Mouse (Mus musculus) T-cell, adult 2 months (primary cell): Measurements from ENCODE around the gene Mcm8.

Experiments used
- DNase-seq: peaks from one replicate; pipeline ENCODE4 v3.0.0; 2022; ENCODE audit warnings: low spot score

Gene Mcm8

DNA sequence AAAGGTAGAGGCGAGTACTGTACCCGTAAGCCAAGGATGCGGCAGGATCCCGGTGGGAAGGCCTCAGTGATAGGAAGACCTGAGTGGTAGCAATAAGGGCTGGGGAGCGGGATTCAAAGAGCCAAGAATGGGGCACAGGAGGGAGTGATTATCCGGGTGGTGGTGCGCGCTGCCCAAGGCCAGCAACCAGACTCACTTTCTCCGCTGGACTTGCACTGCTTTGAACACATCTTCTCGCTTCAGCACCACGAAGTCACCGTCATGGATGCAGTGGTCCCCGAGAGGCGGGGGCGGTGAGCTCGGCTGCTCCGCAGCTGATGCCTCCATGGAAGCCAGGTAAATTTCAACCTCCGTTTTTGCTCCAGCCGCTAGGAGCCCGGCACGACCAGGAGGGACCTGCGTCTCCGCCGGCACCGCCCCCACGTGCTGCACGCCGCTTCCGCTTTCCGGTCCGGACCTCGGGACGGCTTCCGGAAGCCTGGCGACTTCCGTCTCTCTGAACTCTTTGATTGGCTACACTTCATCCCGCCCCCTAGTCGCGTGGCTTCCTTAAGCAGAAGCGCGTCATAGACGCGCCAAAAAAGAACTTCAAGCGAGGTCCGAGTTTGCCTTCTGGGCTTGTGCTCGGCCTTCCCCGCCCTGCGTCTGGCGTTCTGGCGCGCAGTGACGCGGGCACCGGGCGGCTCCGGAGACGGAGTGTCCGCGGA is at the start of gene Mcm8, which contains the start of gene Trmt6:
Mcm8 (plus strand) TSS at position 534 of the 707 bp plus-strand sequence.
Trmt6 (minus strand) TSS at position 448 of the 707 bp plus-strand sequence.
- peak; percentile 94 for DNase-seq

DNA sequence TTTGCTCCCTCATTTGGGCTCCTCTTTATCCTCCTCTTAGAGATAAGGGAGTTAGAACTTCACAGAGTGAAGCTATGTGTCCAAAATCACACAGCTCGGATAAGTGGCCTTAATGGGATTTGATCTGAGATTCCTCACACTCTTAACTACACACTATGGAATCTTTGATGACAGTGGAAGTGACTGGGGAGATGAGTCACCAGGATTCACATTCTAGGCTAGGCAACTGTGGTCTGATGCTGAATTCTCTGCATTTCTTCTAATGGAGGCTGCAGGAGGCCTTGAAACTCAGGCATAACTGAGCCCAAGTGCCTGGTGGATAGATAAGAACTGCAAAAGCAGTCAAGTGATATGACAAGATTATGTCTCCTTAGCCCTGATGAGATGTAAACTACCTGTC is 45.1 kb upstream of the Mcm8 start:
- DNase-seq = no peak

DNA sequence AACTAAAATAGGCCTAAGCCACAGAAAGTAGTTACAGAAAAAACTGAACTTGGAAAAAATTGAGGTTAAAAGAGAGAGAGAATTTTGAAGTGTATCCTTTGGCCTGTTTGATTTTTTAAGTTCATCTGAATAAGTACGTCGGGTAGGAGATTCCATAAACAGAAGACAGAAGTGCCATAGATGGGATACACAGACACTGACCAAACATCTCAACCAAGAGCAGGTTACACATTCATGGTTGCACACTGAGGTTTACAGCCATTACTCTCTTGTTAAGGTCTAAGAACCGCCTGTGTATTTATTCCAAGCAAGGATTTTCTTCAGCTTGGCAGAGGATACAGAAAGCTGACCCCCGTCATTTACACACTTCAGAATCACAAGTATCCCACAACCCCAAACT is 35.0 kb upstream of the Mcm8 start, which contains the start of gene Chgb:
Chgb (plus strand) TSS at position 301 of the 400 bp plus-strand sequence.
- DNase-seq = no peak

DNA sequence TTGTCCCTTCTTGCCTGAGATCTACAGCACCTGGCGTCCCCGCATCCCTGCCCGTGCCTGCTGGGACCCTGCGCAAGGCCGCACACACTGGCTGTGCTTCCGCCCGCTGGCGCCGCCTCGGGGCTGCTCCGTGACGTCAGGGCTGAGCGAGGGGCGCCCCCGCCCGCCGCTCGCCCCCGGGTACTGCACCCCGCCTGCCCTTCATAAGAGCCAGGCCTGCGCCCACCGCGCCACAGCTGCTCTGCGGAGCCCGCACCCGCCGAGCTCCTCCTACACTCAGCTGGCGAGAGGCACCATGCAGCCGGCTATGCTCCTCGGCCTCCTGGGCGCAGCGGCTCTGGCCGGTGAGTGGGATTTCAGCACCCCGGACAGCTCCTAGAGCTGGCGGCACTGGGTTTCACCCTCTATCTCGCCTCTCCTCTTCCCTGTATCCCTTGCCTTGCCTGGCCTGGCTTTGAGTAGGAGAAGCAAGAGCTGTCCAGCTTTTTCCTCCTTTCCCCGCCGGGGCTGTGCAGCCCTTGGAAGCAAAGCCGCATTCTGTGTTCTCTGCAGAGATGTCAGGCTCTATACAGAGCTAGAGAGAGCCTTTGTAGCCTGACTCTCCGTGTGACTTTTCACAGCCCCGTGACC is 34.4 kb upstream of the Mcm8 start:
- DNase-seq = peak; percentile 20

DNA sequence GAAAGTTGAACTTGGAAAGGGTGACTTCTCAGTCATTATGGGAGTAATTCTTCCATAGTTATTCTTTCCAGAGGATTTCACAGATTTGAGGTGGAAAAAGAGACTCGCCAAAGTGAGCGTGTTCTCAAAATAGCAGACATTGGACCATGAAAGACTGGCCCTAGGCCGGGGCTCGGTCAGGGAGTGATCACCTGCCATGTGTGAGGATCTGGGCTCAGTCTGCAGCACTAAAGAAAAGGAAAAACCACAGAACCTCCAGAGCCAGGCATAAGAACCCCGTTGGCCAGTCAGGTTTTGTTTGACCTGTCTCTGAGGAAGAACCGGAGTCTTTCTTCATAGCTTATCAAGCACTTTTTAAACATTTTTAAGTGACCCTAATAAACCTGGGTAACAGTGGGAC is 31.9 kb upstream of the Mcm8 start:
- DNase-seq = no peak

DNA sequence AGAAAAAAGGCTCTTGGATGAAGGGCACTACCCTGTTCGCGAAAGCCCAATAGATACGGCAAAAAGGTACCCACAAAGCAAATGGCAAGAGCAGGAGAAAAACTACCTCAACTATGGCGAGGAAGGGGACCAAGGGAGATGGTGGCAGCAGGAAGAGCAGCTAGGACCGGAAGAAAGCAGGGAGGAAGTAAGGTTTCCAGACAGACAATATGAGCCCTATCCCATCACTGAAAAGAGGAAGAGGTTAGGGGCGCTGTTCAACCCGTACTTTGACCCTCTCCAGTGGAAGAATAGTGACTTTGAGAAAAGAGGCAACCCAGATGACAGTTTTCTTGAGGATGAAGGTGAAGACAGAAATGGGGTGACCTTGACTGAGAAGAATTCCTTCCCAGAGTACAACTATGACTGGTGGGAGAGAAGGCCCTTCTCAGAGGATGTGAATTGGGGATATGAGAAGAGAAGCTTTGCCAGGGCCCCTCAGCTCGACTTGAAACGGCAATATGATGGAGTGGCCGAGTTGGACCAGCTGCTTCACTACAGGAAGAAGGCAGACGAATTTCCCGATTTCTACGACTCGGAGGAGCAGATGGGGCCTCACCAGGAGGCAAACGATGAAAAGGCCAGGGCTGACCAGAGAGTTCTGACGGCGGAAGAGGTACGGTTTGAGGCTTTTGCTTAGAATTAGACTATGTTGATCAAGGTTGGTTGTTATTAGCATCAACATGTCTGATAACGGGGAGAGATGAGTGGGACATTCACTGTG is 22.3 kb upstream of the Mcm8 start:
- no peak for DNase-seq

DNA sequence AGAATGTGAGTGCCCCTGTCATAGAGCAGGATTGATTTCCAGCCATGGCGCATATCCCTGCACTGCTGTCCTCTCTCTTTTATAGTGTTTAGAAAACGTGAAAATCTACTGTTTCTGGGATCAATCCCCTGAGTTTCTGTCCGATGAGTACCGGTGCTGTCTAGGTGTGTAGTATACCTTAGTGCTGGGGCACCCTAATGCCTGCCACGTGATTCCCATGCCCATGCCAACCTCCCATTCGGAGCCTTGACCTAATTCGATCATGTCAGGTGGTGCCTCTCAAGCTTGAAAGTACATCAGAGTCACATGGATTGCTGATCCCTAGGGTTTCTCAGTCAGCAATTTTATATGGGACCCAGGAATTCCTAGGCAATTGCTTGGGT is 21.7 kb upstream of the Mcm8 start:
- no peak for DNase-seq

DNA sequence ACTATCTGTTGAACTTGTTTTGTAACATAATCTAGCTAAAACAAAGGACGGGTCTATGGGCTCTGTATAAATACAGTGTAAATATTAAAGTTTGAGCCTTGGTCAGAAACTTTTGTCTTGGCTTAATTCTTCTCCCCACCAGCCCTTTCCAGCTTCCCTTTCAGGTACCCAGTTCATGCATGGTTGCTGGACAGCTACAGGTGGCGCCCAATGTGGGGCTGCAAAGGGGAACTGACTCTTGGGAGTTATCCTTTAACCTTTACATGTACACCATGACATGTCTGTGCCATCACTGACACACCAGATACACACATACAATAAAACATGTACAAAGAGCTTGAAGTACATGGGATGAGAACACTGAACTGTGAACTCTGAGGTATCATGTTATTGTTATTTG is 13.0 kb upstream of the Mcm8 start:
- no peak for DNase-seq

DNA sequence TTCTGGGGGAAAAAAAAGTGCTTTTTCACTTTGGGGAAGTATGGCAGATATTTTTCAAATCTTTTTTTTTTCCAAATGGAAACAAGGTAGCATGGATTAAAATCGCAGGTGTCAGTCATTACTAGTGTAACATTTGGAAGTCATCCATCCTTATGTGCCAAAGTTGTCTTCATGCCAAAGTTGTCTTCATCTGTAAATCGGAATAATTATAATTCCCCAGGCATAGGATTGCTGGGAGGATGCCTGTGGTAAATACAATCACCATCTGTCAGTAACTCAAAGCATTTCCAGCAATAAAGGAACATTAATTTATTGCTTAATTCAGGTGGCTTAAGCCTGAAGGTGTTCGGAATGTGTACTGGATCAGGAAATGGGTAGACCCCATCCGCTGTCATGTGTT is 25.1 kb downstream of the Mcm8 start:
- no peak for DNase-seq

DNA sequence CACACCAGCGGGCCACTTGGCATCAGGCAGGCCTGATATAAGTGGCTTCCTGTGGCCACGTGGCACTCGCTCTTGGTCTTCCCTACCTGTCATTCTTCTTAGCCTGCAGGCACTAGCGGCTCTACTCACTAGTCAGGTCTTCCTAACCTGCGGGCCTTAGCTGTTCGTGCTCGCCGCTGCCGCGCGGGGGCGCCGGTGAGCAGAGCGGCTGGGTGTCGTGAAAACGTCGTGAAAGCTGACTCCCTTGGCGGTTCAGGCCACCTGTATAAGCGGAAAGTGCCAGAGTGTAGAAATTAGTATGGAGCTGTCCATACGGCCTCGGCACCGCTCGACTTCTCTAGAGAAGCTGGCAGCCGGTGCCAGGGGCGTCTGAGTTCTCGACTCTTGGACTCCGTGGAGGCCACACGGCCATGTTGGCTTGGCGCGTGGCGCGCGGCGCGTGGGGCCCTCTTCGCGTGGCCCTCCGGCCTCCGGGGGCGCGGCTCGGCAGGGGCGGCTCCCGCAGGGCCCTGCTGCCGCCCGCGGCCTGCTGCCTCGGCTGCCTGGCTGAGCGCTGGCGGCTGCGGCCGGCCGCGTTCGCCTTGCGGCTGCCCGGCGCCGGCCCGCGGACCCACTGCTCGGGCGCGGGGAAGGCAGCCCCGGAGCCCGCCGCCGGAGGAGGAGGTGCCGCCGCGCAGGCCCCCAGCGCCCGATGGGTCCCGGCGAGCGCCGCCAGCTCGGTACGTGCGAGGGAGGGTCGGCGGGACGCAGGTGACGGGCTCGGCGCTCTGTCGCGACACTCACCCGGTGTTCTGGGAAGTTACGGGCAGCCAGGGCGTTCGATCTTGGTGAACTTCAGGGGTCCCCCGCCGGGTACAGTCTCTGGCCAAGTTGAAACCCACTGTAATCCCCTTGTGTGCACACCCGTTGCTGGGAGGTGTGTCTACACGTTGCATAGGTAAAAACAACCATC is 30.7 kb downstream of the Mcm8 start, which contains the start of gene Crls1:
Crls1 (plus strand) TSS at position 260 of the 952 bp plus-strand sequence.
- peak; percentile 97 for DNase-seq

DNA sequence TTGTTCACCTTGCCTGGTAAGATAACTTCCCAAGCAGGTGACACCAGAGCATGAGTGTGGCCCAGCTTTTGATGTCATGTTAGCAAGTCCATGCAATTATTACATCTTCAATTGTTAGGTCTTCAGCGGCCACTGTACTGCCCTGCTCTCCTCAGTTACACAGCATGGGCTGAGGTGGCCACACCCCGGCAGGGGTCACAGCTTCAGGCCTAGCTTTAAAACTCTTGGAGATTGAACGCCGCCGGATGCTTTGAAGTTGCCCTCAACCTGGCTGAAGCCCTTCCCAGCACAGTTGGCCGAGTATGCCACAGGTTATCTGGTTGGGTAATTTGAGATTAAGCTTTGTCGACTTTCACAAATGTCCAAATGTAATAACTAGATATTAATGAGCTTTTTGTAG is 31.6 kb downstream of the Mcm8 start:
- no peak for DNase-seq

DNA sequence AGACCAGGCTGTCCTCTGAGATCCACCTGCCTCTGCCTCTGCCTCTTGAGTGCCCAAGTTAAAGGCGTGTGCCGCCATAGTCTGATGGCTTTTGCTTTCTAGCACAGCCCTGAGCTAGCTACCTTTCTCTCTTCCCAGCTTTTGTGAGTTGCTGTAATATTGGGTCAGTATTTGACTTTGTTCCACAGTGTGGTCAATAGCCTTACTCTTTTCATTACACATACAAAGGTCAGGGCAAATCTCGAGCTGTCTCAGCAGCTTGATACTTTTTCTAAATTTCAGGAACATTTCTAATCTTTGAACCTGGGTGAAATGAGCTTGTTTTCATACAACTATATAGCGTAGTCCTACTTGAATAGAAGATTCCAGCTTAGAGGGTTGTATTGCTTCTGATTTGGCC is 32.4 kb downstream of the Mcm8 start:
- DNase-seq = no peak

DNA sequence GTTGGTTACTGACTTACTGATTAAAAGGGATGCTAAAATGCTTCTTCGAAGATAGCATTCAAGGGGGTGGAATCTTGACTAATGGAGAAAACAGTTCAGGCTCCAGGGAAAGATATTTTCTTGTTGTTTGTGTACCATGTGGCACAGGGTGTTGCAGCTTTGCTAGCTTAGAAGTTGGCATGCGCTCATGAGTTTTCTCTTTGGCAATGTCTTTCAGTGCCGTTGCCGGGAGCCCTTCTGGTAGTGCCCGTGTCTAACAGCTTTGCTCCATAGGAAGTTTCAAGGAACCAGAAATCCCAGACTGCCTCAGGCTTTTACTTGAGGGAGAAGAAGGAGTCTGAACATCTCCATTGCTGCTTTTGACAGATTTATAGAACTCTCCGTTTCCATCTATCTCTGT is 33.2 kb downstream of the Mcm8 start:
- no peak for DNase-seq

DNA sequence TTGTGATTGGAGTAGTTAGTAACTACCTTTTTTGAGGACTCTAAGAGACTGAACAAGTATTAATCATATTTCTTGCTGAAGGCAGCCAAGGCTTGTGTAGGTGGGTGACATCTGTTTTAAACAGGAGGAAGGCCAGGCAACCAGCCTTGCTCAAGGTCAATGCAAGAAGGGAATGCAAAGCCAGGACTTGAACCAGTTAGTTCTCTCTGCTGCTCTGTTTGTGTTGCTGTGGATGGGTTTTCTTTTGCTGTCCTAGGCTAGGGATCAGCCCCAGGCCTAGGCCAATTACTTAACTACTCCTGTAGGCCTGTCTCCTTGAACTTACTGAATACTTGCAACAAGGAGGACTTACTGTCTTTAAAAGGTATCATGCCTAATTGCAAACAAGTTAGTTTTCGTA is 37.1 kb downstream of the Mcm8 start:
- DNase-seq = no peak

DNA sequence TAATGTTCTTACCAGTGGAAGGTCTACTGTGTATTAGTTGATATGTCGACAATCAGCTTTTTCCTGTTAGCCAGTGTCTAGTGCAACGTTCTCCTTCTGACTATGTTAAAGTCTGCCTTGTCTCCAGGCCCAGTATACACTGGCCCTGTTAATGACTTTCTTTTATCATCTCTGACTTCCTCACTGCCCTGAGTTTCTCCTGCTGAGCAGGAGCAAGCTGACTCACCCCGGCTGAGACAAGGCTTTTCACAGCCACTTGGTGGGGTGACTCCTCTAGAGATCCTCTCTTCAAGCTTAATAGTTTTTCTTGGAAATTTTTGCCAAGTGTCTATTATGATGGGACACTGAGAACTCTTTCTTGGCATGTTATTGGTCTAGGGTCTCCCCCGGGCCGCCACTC is 40.4 kb downstream of the Mcm8 start:
- no peak for DNase-seq

DNA sequence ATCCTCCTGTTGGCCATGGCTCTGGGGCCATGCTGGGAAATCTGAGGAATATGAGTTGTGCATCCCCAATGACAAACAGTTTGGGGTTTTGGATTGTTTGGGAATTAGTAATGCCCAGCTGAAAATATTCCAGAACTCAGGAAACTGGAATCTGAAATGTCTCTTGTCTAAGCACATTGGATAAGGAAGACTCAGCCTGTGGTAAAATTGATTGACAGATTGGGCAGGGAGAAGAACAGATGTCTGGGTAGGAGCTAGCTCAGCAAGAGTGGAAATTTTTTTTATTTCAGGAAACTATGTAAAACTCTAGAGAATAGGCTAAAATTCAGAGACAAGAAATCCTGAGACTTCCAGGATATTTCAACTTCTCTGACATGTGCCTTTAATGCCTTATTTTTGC is 44.5 kb downstream of the Mcm8 start:
- DNase-seq = no peak

DNA sequence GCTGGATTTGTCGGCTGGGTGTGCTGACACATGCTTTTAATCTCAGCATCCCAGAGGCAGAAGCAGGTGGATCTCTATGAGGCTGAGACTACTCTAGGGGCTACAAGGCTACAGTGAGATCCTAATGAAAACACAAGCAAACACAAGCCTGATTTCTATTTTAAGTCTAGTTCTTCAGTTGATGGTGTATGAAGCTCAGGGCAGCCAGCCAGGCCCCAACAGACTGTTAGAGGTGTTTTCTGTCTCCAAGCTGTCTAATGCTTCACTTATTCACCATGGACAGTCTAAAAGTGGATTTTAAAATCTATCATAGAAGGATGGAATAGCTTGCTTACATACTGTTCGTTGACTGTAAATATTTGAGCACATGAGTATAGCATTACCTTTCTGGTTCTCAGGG is 45.5 kb downstream of the Mcm8 start:
- DNase-seq = no peak

DNA sequence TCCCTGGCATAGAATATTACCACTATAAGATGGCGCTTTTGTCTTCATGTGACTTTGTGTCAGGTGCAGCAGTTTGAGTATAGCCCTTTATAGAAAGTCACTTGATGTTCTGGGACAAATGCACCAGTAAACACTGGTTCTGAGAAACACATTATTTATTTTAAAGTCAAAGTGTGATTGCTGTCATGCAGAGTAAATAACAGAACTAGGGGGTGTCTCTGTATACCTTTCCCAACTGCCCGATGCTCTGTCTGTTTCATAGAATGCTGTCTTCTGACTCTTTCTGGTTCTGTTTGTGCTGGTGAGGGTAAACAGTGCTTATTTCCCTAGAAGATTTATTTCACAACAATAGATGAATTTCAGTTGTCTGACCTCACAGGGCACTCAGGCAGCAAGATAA is 47.4 kb downstream of the Mcm8 start:
- DNase-seq = no peak

DNA sequence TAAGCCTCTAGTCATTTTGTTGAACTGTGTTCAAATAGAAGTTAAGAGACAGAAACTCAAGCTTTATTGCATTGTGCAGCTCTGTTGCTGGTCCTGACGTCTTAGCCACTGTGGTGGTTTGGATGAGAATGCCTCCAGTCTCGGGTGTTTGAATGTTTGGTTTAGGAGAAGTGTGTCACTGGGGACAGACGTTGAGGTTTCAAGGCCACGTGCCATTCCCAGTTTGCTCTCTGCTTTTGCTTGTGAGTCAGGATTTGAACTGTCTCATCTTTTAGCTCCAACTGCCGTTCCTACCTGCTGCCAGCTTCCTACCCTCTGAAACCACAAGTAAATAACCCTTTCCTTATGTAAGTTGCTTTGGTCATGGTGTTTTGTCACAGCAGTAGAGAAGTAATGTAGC is 51.6 kb downstream of the Mcm8 start:
- no peak for DNase-seq

DNA sequence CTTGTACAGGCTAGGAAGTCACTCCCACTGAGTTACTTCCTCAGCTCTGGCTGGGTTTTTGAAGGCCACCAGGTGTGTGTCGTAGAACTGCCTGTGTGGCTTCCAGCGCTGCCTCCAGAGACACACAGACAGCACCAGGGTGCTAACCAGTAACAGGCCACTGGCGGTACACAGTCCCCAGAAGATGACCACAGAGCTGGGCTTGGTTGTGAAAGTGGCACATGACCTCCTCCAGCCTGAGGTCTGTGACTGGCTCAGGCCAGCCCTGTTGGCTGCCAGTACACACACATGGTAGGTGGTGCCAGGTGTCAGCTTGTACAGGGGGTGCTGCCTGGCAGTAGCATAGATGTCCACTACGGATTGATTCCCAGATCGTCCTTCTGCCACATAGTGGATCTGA is 53.7 kb downstream of the Mcm8 start:
- DNase-seq = no peak

DNA sequence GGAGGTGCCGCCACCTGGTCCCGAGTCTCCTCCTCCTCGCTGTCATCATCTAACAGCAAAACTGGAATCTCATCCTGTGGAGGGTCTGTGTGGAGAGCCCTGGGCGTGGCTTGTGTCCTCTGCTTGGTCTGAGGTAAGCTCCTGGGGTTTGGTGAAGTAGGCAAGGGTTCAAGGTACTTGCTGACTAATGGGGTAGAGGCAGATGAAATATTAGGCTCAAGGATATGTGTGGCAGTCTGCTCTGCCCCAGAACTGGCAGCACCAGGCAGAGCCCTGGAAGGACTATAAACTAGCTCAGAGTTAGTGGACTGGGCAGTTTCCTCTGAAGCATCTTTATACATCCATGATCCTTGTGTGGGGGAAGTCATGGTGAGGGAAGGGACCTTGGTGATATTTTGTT is 54.3 kb downstream of the Mcm8 start:
- DNase-seq = no peak

DNA sequence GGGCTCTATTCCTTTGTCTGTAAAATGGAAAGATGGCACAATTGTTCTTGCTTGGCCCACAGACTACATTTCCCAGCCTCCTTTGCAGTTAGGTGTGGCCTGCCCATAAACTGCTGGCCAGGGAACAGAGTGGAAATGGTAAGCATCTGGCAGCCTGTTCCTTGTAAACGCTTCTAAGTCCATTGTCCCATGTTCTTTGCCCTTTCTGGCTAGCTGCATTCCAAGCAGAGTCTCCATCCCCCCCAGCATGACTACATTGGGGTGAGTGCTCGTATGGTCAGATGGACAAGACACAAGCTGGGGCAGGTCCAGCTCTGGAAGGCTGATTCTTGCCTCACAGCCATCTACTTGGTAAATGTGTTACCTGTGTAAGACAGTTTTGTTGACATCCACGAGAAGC is 55.7 kb downstream of the Mcm8 start:
- DNase-seq = no peak
